Mouse (Mus musculus): ENCODE measurements at regions not wholly inside any gene's neighbourhood (a gene's known extent, or its start where the extent isn't known, plus 50 kb on each side); places are given as distances from the start of the nearest gene placed in this dataset.

GRCm38 (mm10) chr4:95507141-95507945 lies 50.0 kb upstream of the Fggy start:
- ATAC-seq = no peak
